Mouse (Mus musculus) testis, adult 2 months (tissue): ENCODE data around the gene Tnnc1.

Experiments
- CTCF ChIP-seq: fragments of 200-500 bp; IDR thresholded peaks from 2 replicates; pipeline ENCODE4 v1.5.1; 2012; ENCODE audit warnings: low read depth, mild to moderate bottlenecking, inconsistent platforms, low read length, moderate library complexity; ENCODE audit not compliant: control insufficient read depth, insufficient read depth, insufficient replicate concordance
- POLR2A ChIP-seq: fragments of 200-500 bp; IDR thresholded peaks from 2 replicates; pipeline ENCODE4 v1.6.1; 2012; ENCODE audit warnings: low read depth, mild to moderate bottlenecking, inconsistent platforms, low read length, moderate library complexity; ENCODE audit not compliant: control insufficient read depth

DNA sequence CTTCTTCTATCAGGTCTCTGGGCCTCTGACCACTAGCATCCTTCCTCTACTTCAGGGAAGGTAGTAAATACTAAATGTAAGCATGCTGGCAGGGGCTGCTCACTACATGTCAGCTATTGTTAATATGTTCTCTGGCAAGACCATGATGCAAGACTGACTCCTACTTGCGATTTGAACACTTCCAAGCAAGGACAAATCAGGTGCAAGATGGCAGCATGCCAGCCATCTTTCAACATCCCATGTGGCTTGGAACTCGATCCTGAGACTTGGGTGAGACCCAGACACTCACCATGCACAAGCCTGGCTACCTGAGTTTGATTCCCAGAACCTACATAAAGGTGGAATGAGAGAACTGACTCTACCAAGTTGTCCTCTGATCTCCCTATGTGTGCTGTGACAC, 16.2 kb upstream of the Tnnc1 start:
- TF ChIP-seq CTCF, result no peak
- TF ChIP-seq POLR2A, result no peak
